Mouse (Mus musculus) embryo, embryonic 10.5 days (tissue): ENCODE data around the gene Mup3.
"Not testable (repeated sequence)": the region's sequence is repeated elsewhere in the genome, so short reads cannot be mapped to it uniquely, and the experiment has no call there.

Source experiments
- DNase-seq: peaks from one replicate; pipeline ENCODE4 v3.0.0-alpha.2; 2015; ENCODE audit warnings: low spot score

The Mup3 gene

DNA sequence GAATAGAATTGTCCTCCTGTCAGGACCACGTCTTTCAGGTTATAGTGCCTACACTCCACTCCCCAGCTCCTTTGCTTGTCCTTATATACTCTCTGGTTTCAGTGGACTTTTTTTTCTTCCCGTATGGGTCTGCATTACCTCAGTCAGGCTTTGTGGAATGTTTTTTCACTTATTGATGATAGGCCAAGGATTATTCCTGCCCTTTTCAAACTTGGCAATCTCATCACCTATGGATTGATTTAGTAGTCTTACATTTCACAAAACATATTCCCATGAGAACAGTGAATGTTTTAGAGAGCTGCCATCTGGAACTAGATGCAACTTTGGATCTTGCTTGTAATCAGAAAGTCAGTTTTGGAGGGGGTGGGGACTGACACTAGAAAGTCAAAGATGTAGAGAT is at the start of gene Mup3:
Mup3 (minus strand) TSS at position 102 of the 400 bp plus-strand sequence.
- no peak for DNase-seq

- peak; percentile 29 for DNase-seq
Observed at GRCm38 (mm10) chr4:62133706-62134105, 46.6 kb upstream of the Mup3 start.

- peak; percentile 55 for DNase-seq
Observed at GRCm38 (mm10) chr4:62103366-62103765, 16.2 kb upstream of the Mup3 start.

DNA sequence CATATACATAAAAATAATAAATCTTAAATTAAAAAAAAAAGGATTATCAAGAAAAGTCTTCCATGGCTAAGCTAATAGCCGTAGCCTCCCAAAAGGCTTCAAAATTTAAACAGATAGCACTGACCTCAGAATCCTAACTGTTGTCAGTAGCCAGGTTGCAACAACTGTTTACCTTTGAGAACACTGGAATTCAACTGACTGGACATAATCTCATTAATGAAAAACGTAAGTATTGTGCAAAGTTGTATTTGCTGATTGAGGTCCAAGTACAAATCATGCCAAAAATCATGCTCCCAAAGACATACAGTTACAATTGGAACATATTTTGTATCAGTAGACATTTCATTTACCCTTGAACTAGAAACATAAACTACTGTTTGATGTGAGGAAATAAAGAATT is 811 bp upstream of the Mup3 start:
- DNase-seq: no peak

- DNase-seq: no peak
Observed at GRCm38 (mm10) chr4:62082755-62083154, 4.4 kb downstream of the Mup3 start.

- no peak for DNase-seq
Observed at GRCm38 (mm10) chr4:62075126-62075525, 12.0 kb downstream of the Mup3 start.

- DNase-seq: not testable (repeated sequence)
Observed at GRCm38 (mm10) chr4:62054780-62055179, 32.4 kb downstream of the Mup3 start.

DNA sequence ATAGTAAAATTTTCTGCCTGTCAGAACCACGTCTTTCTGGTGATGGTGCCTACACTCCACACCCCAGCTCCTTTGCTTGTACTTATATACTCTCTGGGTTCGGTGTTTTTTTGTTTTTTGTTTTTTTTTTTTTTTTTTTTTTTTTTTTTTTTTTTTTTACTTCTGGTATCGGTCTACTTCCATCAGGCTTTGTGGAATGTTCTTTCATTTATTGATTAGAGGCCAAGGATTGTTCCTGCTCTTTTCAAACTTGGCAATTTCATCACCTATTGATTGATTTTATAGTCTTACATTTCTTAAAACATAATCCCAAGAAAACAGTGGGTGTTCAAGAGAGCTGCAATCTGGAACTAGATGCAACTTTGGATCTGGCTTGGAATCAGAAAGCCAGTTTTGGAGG is 33.1 kb downstream of the Mup3 start, which contains the start of gene Mup20:
Mup20 (minus strand) TSS at position 101 of the 400 bp plus-strand sequence.
- not testable (repeated sequence) for DNase-seq
